Mouse (Mus musculus): ENCODE results near the gene Mettl9.

DNA sequence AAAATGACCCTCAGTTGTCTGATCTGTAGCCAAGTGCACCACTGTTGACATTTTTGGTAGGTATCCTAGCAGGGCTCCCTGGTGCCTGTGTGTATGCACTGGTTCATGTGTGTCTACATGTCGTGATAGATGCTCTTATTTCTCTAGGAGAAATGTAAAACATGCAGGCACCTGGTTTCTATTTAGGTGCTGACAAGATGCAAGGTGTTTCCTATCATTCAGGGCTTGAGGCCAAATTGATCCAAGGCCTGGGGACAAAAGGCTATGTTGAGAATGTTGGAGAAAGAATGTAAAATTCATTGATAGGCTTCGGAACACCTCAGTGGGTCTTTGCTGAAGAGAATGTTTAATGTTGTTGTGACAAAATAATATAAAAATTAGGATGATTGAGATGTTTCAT, 47.6 kb downstream of the Mettl9 start:
- no peak for TF ChIP-seq GATA1 (IDR thresholded peaks at IDR 0.05; ENCODE audit: low read length)
- no peak for TF ChIP-seq TAL1 (IDR thresholded peaks at IDR 0.05; ENCODE audit: low read length)
